Mouse (Mus musculus) erythroblast, embryonic 14.5 days (primary cell): ENCODE results near the gene Krt23.

Source experiments
- GATA1 ChIP-seq: IDR thresholded peaks from 2 replicates; pipeline ENCODE4 v1.6.1; 2012; ENCODE audit warnings: low read length, inconsistent platforms, mixed read lengths
- TAL1 ChIP-seq: IDR thresholded peaks from 3 replicates; pipeline ENCODE4 v1.6.1; 2012; ENCODE audit warnings: low read length, inconsistent platforms, mixed read lengths

GRCm38 (mm10) chr11:99461736-99462135 lies 31.2 kb downstream of the Krt23 start:
- TF ChIP-seq GATA1 (no peak), TAL1 (no peak)
